Mouse (Mus musculus) midbrain, embryonic 11.5 days (tissue): ENCODE results near the gene Mtss1l. TPM values are rescaled to one million over a fixed set of nuclear protein-coding genes. Genes with fewer than 3 reads are reported as not detected.

ENCODE experiments used
- ATAC-seq: fragments of 200-750 bp; cut with Nextera tagmentation; 2 replicates; pipeline ENCODE4 v1.8.0; 2017; ENCODE audit warnings: moderate TSS enrichment, moderate library complexity; ENCODE audit not compliant: low FRiP score
- DNase-seq: peaks from one replicate; pipeline ENCODE4 v3.0.0; 2015; ENCODE audit warnings: low spot score; ENCODE audit errors: missing footprints
- H3K27ac ChIP-seq: fragments of 300-500 bp; sonication (generic); 2 replicates; pipeline ENCODE4 v1.5.1; 2014; ENCODE audit warnings: low read depth, low read length
- H3K27me3 ChIP-seq: fragments of 300-500 bp; sonication (generic); 2 replicates; pipeline ENCODE4 v1.6.1; 2014; ENCODE audit warnings: mild to moderate bottlenecking, low read length, moderate library complexity, mixed read lengths; ENCODE audit not compliant: control insufficient read depth, insufficient read depth
- H3K36me3 ChIP-seq: fragments of 300-500 bp; sonication (generic); 2 replicates; pipeline ENCODE4 v1.6.1; 2014; ENCODE audit warnings: mild to moderate bottlenecking, low read length, moderate library complexity, mixed read lengths; ENCODE audit not compliant: control insufficient read depth, insufficient read depth
- H3K4me1 ChIP-seq: fragments of 300-500 bp; sonication (generic); 2 replicates; pipeline ENCODE4 v1.6.1; 2014; ENCODE audit warnings: low read length; ENCODE audit not compliant: control insufficient read depth, insufficient read depth
- H3K4me2 ChIP-seq: fragments of 300-500 bp; sonication (generic); 2 replicates; pipeline ENCODE4 v1.6.1; 2014; ENCODE audit warnings: mild to moderate bottlenecking, moderate library complexity
- H3K4me3 ChIP-seq: fragments of 300-500 bp; sonication (generic); 2 replicates; pipeline ENCODE4 v1.5.1; 2014; ENCODE audit warnings: low read depth, low read length
- H3K9ac ChIP-seq: fragments of 300-500 bp; sonication (generic); 2 replicates; pipeline ENCODE4 v1.6.1; 2014; ENCODE audit warnings: low read length
- H3K9me3 ChIP-seq: fragments of 300-500 bp; sonication (generic); 2 replicates; pipeline ENCODE4 v1.6.1; 2016; ENCODE audit warnings: low read length; ENCODE audit not compliant: control insufficient read depth
- WGBS: fragments of 180-500 bp; shearing (Covaris S2); extraction: QIAGEN DNeasy Blood & Tissue Kit; methylation state at CpG from one replicate; pipeline ENCODE4 v1.1.7; 2014; 5-methylcytosine and 5-hydroxymethylcytosine counted together
- polyA plus RNA-seq: library from polyadenylated mRNA; unstranded; fragments of >200 nt; fragmentation: Nextera tagmentation; extraction: Ambion mirVana; gene quantifications from 2 replicates; pipeline ENCODE4 v1.2.1, GENCODE M21; 2014

The Mtss1l gene
- polyA plus RNA-seq, 1 experiment from 2014 or later, result 9.6 TPM

DNA sequence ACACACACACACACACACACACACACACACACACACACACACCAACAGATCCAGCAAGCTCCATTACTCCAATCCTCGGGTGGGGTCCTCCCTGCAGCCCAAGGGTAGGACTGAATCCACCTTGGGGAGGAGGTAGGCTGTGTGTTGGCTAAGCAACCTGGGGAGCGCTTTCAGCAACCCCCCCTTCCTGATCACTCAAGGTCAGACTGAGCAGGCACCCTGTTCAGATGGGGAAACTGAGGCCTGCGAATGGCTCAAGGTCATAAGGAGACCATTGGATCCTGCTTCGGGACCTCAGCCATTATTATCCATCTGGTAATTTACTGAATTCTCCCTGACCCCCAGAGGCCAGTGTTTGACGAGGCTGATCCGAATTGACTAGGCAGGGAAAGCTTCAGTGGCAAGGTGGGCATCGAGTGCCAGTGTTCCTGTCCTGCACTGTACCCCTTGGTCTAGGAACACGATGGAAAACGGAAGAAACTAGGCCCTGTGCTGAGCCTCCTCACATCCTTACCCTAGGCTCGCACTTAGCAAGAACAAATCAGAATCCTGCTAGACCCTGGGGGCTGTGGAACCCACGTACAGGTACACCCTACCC, 1.2 kb downstream of the Mtss1l start:
- Histone ChIP-seq H3K9me3 (no peaks in the 10 kb centered on the region), H3K4me1 (peaks cover 31% of the 10 kb centered on the region), H3K9ac (peak overlapping the region; percentile 89), H3K27ac (no peak overlapping the region), H3K4me3 (peak overlapping the region; percentile 80), H3K36me3 (peaks cover 2% of the 10 kb centered on the region; the same call in 1 of the 2 replicates), H3K4me2 (peak overlapping the region; percentile 72), H3K27me3 (no peaks in the 10 kb centered on the region)
- WGBS, result 59% methylated on average over 11 of the region's 11 CpGs
- DNase-seq, result peak; percentile 87
- ATAC-seq, result no peak

DNA sequence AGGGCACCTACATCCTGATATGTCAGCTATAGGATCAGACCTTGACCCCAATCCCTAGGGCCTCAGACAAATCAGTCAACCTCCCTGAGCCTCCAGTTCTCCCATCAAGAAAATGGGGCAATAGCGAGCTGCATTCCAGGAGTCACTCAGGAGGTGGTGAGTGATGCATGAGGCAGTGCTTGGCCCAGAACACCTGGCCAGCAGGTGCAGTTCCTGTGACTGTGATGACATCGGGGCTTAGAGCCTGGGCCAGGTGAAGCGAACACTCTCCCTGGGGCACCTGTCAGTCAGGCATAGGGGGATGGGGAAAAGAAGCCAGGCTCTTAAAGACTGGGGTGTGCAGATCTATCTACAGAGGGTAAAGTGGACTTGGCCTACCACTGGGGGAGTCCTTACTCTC, 3.2 kb downstream of the Mtss1l start:
- H3K4me1 ChIP-seq, result peaks cover 29% of the 10 kb centered on the region
- H3K27ac ChIP-seq, result no peak overlapping the region
- no peaks in the 10 kb centered on the region for H3K27me3 ChIP-seq
- H3K9me3 ChIP-seq, result no peaks in the 10 kb centered on the region
- H3K9ac ChIP-seq, result 0 out of 2 replicates have a peak overlapping the region, but pooled peaks have one; percentile 24
- H3K36me3 ChIP-seq, result peaks cover 14% of the 10 kb centered on the region; the same call in 1 of the 2 replicates
- no peak overlapping the region for H3K4me2 ChIP-seq
- WGBS, result 83% methylated on average over 3 of the region's 3 CpGs
- DNase-seq (no peak), ATAC-seq (no peak)
- no peak overlapping the region for H3K4me3 ChIP-seq

- no peak for ATAC-seq
- H3K9me3 ChIP-seq, result no peaks in the 10 kb centered on the region
- H3K36me3 ChIP-seq, result peaks cover 19% of the 10 kb centered on the region; the same call in 1 of the 2 replicates
- H3K9ac ChIP-seq, result peak overlapping the region; percentile 24
- H3K4me3 ChIP-seq, result no peak overlapping the region
- no peak overlapping the region for H3K4me2 ChIP-seq
- 0 out of 2 replicates have a peak overlapping the region, but pooled peaks have one; percentile 44 for H3K27ac ChIP-seq
- H3K4me1 ChIP-seq, result peaks cover 23% of the 10 kb centered on the region
- DNase-seq, result peak; percentile 85
- 46% methylated on average over 7 of the region's 7 CpGs for WGBS
- H3K27me3 ChIP-seq, result no peaks in the 10 kb centered on the region
These were observed 4.0 kb downstream of the Mtss1l start for GRCm38 (mm10) chr8:110725084-110725838.

- ATAC-seq (peak; percentile 49), DNase-seq (peak; percentile 98)
- H3K27ac ChIP-seq, result no peak overlapping the region
- peaks cover 28% of the 10 kb centered on the region; the same call in 1 of the 2 replicates for H3K36me3 ChIP-seq
- no peak overlapping the region for H3K4me2 ChIP-seq
- 7% methylated on average over 18 of the region's 18 CpGs for WGBS
- H3K27me3 ChIP-seq, result no peaks in the 10 kb centered on the region
- H3K4me3 ChIP-seq, result no peak overlapping the region
- H3K9ac ChIP-seq, result no peak overlapping the region
- H3K9me3 ChIP-seq, result no peaks in the 10 kb centered on the region
- peaks cover 17% of the 10 kb centered on the region for H3K4me1 ChIP-seq
These were observed 5.6 kb downstream of the Mtss1l start for GRCm38 (mm10) chr8:110726893-110727292.

- WGBS, result 92% methylated on average over 8 of the region's 8 CpGs
- Histone ChIP-seq H3K36me3 (peaks cover 33% of the 10 kb centered on the region; the same call in 1 of the 2 replicates), H3K4me3 (no peak overlapping the region), H3K27me3 (no peaks in the 10 kb centered on the region), H3K9ac (no peak overlapping the region), H3K4me2 (no peak overlapping the region), H3K9me3 (no peaks in the 10 kb centered on the region), H3K4me1 (no peaks in the 10 kb centered on the region; the same call in 1 of the 2 replicates), H3K27ac (no peak overlapping the region)
- DNase-seq, result no peak
- no peak for ATAC-seq
These were observed 10.1 kb downstream of the Mtss1l start for GRCm38 (mm10) chr8:110731346-110731859.

DNA sequence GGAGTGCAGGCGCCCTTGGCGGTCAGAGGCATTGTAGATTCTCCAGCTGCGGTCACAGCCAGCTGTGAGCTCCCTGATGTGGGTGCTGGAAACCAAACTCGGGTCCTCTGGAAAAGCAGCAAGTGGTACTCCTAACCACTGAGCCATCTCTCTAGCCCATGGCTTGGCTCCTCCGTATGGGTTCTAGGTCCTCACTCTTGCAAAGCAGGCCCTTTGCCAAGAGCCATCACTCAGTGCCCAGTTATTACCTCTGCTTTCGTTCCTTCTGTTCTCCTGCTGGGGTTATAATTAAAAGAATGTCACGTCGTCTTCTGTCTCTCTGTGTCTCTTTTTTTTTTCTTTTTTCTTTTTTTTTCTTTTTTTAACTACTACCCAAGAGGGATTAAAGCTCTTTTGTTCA, 11.8 kb downstream of the Mtss1l start:
- Histone ChIP-seq H3K4me1 (no peaks in the 10 kb centered on the region), H3K4me3 (no peak overlapping the region), H3K4me2 (no peak overlapping the region), H3K9me3 (no peaks in the 10 kb centered on the region), H3K27me3 (no peaks in the 10 kb centered on the region), H3K27ac (no peak overlapping the region), H3K9ac (no peak overlapping the region), H3K36me3 (peaks cover 39% of the 10 kb centered on the region; the same call in 1 of the 2 replicates)
- no peak for ATAC-seq
- 90% methylated on average over 8 of the region's 8 CpGs for WGBS
- DNase-seq, result no peak

GRCm38 (mm10) chr8:110738591-110739195, 17.4 kb downstream of the Mtss1l start:
- H3K9ac ChIP-seq, result no peak overlapping the region
- H3K4me1 ChIP-seq, result no peaks in the 10 kb centered on the region
- ATAC-seq (no peak), DNase-seq (no peak)
- H3K4me3 ChIP-seq, result no peak overlapping the region
- no peaks in the 10 kb centered on the region for H3K27me3 ChIP-seq
- WGBS, result 94% methylated on average over 35 of the region's 35 CpGs
- no peak overlapping the region for H3K4me2 ChIP-seq
- H3K36me3 ChIP-seq, result peaks cover 23% of the 10 kb centered on the region
- H3K27ac ChIP-seq, result no peak overlapping the region
- no peaks in the 10 kb centered on the region for H3K9me3 ChIP-seq

DNA sequence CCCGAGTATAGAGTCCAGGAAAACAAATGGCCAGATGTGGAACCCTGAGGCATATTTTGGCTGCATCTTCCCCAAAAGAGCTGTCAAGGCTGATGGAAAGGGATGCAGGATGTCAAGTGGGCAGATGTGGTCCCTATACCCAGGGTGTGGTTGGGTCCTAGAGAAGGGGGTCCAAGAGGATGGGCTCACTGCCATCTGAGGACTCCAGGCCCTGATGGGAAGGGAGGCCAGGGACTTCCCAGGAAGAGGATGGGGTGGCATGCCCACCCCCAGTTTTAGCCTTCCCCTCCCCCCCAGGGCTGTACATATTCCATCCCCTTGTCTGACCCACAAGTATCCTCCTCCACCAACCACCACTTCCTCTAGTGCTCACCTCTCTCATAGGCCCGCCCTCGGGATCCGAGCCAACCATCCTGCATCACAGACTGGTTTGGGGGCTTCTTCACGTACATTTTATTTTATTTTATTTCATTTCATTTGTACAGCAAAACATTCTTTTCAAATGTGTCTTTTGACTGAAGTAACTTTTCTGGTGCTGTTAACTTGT, 19.4 kb downstream of the Mtss1l start:
- no peak overlapping the region for H3K4me3 ChIP-seq
- DNase-seq (no peak), ATAC-seq (no peak)
- peaks cover 20% of the 10 kb centered on the region for H3K36me3 ChIP-seq
- H3K4me2 ChIP-seq, result no peak overlapping the region
- H3K4me1 ChIP-seq, result no peaks in the 10 kb centered on the region
- H3K9ac ChIP-seq, result no peak overlapping the region
- 88% methylated on average over 5 of the region's 5 CpGs for WGBS
- H3K27ac ChIP-seq, result no peak overlapping the region
- no peaks in the 10 kb centered on the region for H3K27me3 ChIP-seq
- no peaks in the 10 kb centered on the region for H3K9me3 ChIP-seq
